Mouse (Mus musculus): ENCODE data around the gene Sart3. TPM values are rescaled to one million over a fixed set of nuclear protein-coding genes. Genes with fewer than 3 reads are reported as not detected.
A peak's percentile ranks its signal among the peaks of the same experiment; 100 is the strongest.
"Not testable (repeated sequence)": the region's sequence is repeated elsewhere in the genome, so short reads cannot be mapped to it uniquely, and the experiment has no call there.

Sart3 gene
- total RNA-seq, 1 experiment from 2014 or later: 45.0 TPM

GRCm38 (mm10) chr5:113790453-113791196 lies 18.3 kb upstream of the Sart3 start:
- DNase-seq: no peak

GRCm38 (mm10) chr5:113789075-113789788 lies 16.9 kb upstream of the Sart3 start:
- DNase-seq: no peak

- DNase-seq: no peak
Observed at GRCm38 (mm10) chr5:113788645-113789044, 16.3 kb upstream of the Sart3 start.

GRCm38 (mm10) chr5:113786985-113787384 lies 14.7 kb upstream of the Sart3 start:
- DNase-seq: no peak

- DNase-seq: not testable (repeated sequence)
Observed at GRCm38 (mm10) chr5:113784104-113784503, 11.8 kb upstream of the Sart3 start.

- DNase-seq: no peak
Observed at GRCm38 (mm10) chr5:113783581-113784001, 11.3 kb upstream of the Sart3 start.

GRCm38 (mm10) chr5:113782624-113783023 lies 10.3 kb upstream of the Sart3 start:
- DNase-seq: no peak

- DNase-seq: no peak
Observed at GRCm38 (mm10) chr5:113781875-113782274, 9.6 kb upstream of the Sart3 start.

- DNase-seq: no peak
Observed at GRCm38 (mm10) chr5:113781254-113781653, 8.9 kb upstream of the Sart3 start.

- no peak for DNase-seq
Observed at GRCm38 (mm10) chr5:113780763-113781162, 8.5 kb upstream of the Sart3 start.

- no peak for DNase-seq
Observed at GRCm38 (mm10) chr5:113780082-113780752, 7.9 kb upstream of the Sart3 start.

- DNase-seq: no peak
Observed at GRCm38 (mm10) chr5:113779569-113779968, 7.3 kb upstream of the Sart3 start.

- DNase-seq: peak; percentile 55
Observed at GRCm38 (mm10) chr5:113777728-113778127, 5.4 kb upstream of the Sart3 start.

GRCm38 (mm10) chr5:113776896-113777226 lies 4.6 kb upstream of the Sart3 start:
- no peak for DNase-seq

GRCm38 (mm10) chr5:113776128-113776895 lies 4.0 kb upstream of the Sart3 start:
- DNase-seq: no peak

GRCm38 (mm10) chr5:113775585-113775984 lies 3.3 kb upstream of the Sart3 start:
- DNase-seq: peak; percentile 25

GRCm38 (mm10) chr5:113773664-113774063 lies 1.4 kb upstream of the Sart3 start:
- DNase-seq: peak; percentile 95

GRCm38 (mm10) chr5:113772905-113773519 lies 702 bp upstream of the Sart3 start:
- DNase-seq: no peak

GRCm38 (mm10) chr5:113771213-113772162 lies 822 bp downstream of the Sart3 start:
- DNase-seq: peak; percentile 79

- no peak for DNase-seq
Observed at GRCm38 (mm10) chr5:113768806-113769205, 3.5 kb downstream of the Sart3 start.
